Mouse (Mus musculus): Measurements from ENCODE around the gene Zfp335. TPM values are rescaled to one million over a fixed set of nuclear protein-coding genes. Genes with fewer than 3 reads are reported as not detected.
A peak's percentile ranks its signal among the peaks of the same experiment; 100 is the strongest.

The Zfp335 gene
- total RNA-seq, 2 experiments from 2014 or later: 20.7 to 21.7 TPM

DNA sequence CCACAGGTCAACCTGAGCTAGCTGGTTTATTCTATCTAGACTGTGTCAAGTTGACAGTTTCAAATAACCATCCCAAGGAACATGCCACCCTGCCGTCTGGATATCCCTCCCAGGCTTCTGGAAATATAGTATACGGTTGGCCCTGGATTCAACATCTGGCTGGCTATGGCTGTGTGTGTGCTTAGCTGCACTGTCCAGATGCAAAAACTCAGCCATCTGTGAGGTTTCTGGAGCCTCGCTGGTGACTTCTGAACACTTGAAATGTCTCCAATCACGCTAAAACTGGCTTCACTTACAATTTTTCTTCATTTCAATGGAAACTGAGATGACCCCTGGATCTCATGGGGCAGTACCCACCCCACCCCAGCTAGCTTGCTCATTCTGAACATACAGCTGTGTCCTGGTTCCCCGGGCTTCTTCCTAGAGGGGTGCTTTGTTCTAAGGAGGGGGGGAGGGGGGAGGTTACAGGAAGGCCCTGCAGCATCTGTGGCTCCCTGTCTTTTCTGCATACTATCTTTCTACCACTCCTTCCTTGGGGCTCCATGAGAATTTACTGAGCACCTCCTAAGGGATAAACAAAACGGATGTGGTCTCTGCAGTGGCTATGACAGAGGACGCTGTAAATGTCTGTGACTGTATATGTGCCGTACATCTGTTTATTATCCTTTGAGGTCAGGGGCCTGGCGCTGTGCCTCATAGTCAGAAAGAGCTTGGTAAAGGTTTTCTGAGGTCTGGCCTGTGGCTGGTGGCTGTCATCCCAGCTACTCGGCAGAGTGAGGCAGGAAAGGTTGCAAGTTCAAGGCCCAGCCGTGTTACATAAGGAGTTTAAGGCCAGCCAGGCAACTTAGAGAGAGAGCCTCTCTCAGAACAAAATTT lies 19.4 kb upstream of the Zfp335 start:
- DNase-seq (ENCODE audit: low spot score in 2 of 2): no peak

DNA sequence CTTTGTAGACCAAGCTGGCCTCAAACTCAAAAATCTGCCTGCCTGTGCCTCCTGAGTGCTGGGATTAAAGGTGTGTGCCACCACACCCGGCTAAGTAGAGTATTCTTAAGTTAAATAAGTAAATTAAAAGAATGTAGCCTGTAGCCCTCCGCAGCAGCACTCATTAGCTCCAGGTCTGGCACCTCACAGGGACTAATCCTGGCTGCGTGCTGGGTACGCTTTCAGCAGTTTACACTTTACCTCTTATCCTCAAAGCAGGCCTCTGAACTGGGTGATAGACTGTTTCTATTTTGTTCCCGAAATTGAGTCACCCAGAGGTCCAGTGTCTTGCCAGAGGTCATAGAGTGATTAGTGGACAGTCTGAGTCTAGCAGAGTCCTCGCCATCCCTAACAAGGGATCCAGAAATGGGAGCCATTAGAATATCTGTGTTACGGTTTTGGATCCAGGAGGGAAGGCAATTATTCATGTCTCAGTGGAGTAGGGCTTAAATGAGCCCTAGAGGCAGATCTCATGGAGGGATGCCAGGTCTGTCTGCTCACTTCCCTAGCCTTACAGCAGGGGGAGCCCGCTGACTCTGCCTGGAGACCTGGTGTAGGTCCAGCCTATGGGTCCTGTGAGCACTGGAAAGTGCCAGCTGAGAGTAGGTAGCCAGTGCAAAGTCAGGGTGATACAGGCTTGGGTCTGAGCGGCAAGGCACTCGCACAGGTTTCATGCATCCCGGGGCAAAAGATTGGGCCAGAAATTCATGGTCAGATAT lies 12.7 kb upstream of the Zfp335 start:
- peak; percentile 60 to 74 for DNase-seq (ENCODE audit: low spot score in 2 of 2)

DNA sequence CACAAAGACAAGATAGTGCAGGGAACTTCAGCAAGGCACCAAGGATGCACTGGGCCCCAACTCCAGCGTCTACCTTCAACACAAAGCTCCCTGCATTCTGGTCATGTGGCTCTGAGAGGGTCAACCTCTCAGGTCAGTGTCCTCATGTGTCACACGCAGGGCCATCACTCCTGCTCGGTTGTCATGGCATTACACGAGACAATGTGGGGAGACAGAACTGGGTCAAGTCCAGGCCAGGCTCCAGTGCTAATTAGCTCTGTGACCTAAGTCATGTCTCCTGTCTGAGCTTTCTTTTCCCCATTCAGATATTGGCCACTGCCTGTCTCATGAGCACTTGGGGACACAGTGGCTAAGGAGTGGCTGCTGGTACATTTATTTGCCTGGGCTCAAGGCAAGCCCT lies 11.7 kb upstream of the Zfp335 start:
- no peak for DNase-seq (ENCODE audit: low spot score in 2 of 2)

DNA sequence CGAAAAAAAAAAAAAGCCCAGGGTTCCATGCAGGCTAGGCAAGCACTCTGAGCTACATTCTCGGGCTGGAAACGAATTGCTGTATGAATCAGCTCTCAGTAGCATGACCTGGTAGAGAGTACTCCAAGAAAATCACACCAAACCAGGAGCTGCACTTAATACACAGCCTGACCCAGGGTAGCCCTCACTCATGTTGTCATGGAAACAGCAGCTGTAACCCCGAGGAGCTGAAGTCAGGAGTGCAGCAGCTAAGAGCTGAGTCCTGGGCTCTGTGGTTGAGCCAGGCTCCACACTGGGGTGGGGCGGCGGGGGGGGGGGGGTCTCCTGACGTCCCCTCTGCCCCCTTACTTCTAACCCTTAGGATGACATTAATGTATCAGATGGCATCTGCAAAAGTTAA lies 10.4 kb upstream of the Zfp335 start:
- DNase-seq (ENCODE audit: low spot score in 2 of 2): no peak

DNA sequence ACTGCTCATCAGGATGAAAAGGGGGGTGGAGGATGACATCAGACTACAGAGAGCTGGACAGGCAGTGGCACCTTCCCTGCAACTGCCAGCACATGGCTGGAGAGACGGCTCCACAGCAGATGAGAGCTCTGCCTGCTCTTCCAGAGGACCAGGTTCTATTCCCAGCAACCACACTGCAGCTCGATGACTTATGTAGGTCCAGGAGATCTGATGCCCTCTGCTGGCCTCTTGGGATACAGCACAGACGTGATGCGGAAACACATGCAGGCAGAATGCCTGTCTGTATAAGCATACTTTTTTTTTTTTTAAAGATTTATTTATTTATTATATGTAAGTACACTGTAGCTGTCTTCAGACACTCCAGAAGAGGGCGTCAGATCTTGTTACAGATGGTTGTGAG lies 6.8 kb upstream of the Zfp335 start:
- DNase-seq (ENCODE audit: low spot score in 2 of 2): no peak

DNA sequence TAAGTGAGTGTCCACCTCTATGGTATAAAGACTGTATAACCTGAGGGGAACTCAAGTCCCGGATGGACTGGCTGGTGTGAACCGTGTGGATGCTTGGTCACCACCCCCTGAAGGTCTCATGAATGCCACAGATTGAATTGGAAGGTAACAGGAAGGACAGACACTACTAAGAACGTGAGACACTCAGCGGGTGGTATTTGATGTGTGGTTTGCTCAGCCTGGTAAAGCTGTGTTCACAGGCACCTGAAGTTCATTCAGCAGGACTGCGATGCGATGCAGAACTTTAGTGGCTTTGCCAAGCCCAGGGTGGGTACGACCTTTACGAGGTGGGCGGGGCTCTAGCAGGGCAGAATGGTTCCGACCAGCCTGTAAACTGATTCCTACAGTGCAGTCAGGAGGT lies 5.8 kb upstream of the Zfp335 start:
- DNase-seq (ENCODE audit: low spot score in 2 of 2): no peak

DNA sequence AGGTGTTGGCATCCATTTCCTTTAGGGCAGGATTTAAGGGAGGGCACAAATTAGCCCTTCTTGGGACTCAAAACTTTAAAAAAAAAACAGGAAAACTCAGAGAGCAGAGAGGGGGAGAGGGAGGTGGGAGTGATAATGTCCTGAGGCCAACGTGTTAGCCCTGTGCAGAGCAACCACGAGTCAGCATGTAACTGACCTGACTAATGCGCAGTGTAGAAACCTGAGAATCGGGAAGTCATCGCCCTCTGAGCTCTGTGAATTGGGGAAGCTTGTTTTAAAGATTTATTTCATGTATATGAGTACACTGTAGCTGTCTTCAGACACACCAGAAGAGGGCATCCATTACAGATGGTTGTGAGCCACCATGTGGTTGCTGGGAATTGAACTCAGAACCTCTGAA lies 5.3 kb upstream of the Zfp335 start:
- no peak for DNase-seq (ENCODE audit: low spot score in 2 of 2)

DNA sequence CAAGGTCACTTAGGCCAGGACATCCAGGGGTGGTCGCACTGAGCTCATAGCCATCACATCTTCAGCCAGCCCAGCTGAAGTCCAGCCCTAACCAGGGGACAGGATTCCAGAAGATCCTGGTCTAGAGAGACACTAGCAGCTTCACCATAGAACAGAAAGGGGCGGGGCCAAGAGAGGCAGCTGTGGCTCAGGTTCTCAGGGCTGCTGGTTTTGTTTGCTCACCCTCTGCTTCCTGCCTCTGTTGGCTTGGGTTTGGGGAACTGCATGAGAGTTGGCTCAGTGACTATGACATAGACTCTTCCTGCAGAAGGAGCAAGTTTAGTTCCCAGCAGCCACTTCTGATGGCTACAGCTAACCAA lies 1.9 kb upstream of the Zfp335 start:
- no peak for DNase-seq (ENCODE audit: low spot score in 2 of 2)

DNA sequence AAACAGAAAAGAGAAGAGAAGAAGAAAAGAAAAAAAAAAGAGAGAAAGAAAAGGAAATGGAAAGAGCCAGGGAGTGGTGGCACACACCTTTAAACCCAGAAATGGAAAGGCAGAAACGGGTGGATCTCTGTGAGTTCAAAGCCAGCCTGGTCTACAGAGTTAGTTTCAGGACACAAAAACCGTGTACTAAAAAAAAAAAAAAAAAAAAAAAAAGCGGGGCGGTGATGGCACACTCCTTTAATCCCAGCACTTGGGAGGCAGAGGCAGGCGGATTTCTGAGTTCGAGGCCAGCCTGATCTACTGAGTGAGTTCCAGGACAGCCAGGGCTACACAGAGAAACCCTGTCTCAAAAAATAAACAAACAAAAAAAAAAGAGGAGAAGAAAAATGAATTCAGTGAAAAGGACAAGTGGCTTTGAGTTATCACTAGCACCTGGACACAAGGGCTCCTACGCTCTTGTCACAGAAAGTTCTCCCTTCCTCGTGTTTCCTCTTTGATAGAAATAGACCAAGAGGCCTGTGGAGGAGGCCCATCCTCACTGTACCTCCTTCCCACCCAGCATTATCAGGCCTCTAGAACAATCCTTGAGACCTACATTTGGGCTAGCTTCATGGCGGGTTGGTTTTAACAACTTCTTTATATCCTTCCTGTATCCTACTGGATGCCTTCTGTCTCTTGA lies 1.3 kb upstream of the Zfp335 start:
- DNase-seq (ENCODE audit: low spot score in 2 of 2): no peak

DNA sequence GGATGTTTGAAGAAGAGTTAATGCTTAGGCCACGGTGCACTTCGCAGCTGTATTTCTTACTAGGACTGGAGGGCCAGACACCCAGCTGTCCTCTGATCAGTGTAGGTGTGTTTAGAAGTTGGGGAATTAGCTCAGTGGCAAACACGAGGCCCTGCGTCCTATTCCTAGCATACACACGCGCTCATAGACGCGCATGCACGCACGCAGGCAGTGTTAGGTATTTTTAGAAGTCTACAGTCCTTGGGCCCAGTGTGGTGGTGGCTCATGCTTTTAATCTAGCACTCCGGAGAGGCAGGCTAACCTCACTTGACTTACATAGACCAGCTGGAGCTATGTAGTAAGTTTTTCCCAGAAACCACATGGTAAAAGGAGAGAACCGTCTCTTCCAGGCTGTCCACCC lies 594 bp upstream of the Zfp335 start:
- no peak for DNase-seq (ENCODE audit: low spot score in 2 of 2)

DNA sequence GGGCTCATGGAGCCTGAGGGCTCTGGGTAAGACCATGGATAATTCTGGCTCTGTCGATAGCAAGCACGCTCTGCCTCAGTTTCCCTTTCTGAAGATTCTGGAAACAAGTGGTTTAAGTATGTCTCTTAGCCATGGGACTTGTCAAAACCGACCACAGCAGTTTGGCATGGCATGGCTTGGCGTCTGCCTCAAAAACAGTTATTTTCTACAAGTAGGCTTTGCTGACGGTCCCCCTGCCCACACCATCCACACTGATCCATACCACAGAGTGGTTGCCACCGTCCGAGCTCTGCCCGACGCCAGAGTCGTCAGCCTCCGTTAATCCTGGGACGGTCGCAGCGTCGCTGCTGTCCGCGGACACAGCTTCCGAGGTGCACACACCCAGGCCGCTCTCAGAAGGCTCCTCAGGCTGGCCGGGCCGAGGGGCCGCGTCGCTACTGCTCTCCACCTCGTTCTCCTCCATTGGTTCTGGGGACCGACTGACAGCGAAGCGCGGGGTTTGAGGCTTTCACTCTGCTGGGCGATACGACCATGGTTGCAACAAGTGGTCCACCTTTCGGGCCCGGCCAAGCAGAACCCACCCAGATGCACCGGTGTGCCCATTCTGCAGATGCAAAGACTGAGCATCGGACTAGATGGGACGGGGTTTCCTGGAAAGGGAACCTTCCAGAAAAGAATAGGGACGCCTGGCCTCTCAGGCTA lies 1.0 kb downstream of the Zfp335 start:
- DNase-seq (ENCODE audit: low spot score in 2 of 2): no peak

DNA sequence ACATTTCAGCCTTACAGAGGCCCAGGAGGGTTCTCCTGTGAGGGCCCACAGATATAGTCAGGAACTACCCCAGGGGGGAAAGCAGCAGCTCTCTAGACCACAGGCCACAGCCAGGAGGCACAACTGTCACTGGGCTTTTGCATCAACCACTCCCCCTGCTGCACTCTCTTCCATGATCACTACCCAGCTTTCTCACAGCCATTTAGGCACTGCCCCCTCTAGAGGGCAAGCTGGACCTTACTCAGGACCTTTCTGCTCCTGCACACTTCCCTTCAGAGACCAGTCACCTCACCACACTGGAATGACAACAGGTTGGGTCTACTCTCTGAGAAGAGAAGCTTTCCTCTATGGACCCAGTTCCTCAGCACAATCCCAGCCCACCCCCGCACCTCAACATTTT lies 2.0 kb downstream of the Zfp335 start:
- no peak for DNase-seq (ENCODE audit: low spot score in 2 of 2)

DNA sequence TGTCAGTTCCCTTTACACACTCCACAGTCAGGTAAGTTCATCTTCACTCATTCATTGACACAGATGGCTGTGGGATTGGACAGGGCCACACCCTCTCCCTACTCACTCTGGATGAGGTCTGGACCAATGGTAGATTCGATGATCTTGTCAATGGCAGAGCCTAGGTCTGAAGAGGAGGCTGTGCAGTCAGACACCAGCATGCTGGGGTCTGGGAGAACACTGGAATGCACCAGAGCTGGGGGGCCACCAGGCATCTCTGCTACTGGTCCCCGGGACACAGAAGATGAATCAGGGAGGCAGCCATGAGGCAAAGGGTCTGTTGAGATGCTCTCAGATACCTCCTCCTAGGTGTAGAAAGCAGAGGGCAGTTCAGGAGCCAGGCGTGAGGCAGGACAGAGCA lies 2.5 kb downstream of the Zfp335 start:
- no peak for DNase-seq (ENCODE audit: low spot score in 2 of 2)

DNA sequence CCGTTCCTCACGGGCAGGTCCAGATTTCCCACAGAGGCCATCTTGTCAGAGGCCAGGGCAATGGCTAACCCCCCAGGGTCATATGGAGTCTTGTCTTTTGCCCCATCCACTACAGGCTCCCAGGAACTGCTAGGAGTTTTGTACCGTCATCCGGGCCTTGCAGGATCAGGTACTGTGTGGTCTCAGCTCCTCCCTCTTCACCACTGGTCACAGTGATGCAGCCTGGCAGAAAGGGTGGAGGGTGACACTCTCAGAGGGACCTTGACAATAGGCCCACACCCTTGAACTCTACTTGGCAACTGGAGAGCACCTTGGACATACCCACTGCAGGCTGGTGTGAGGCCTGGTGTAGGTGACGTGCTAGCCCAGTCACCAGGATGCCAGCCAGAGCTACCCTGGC lies 3.5 kb downstream of the Zfp335 start:
- DNase-seq (ENCODE audit: low spot score in 2 of 2): no peak

DNA sequence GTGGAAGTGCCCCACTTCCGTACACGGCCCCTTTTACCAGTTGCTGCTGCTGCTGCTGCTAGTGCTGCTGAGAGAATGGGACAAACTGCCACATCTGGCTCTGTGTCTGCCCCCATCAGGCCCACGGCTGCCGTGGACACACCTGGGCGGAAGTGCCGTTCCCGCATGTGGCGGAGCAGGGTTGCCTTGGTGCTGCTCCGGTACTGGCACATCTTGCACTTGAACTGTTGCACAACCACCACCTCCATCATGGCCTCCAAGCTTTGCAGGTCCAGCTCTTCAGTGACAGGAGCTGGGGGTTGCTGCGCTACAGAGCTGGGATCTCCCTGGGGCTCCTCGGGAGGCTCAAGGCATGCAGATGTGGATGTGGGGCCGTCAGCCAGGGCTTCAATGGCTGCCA lies 4.0 kb downstream of the Zfp335 start:
- no peak for DNase-seq (ENCODE audit: low spot score in 2 of 2)

DNA sequence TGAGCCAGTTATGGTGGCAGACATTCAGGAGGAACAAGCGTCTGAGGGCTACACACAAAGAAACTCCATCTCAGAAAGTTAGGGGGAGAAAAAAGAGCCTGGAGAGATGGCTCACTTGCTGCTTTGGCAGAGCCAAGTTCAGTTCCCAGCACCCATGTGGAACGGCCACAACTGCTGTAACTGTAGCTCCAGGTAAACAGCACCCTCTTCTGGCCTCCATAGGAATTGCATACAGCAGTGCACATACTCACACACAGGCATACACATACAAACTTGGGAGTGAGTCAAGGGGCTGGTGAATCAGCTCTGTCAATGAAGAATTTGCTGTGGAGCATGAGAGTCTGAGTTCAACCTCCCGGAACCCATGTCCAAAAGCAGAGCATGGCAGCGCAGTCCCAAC lies 5.5 kb downstream of the Zfp335 start:
- DNase-seq (ENCODE audit: low spot score in 2 of 2): no peak

DNA sequence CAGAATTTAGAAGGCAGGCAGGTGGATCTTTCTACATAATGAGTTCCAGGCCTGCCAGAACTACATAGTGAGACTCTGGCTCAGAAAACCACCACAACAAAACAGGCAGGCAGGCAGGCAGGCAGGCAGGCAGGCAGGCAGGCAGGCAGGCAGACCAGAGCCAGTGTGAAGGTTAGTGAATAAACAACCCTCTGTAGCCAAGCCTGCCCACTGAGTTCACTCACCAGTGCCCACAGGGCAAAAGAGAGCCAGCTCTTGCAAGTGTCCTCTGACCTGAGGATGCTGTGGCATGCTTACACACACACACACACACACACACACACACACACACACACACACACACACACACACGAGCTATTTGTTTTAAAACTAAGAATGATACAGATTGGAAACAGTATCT lies 8.1 kb downstream of the Zfp335 start:
- DNase-seq (ENCODE audit: low spot score in 2 of 2): no peak

DNA sequence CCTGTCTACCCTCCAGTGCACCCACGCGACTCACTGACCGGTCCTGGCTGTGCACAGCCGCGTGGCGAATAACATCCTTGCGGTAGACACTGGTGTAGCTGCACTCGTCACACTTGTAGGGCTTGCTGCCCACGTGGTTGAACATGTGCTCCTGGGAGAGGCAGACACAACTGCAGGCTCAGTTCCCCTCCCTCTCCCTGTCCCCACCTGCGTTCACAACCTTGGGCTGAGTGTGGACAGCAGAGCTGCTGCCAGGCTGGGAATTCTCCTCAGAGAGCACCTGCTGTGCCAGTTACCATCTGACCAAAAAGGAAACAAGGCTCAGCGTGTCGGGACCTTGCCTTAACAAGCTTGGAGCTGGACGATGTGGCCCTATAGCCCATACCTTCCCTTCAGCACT lies 10.2 kb downstream of the Zfp335 start:
- DNase-seq (ENCODE audit: low spot score in 2 of 2): no peak

DNA sequence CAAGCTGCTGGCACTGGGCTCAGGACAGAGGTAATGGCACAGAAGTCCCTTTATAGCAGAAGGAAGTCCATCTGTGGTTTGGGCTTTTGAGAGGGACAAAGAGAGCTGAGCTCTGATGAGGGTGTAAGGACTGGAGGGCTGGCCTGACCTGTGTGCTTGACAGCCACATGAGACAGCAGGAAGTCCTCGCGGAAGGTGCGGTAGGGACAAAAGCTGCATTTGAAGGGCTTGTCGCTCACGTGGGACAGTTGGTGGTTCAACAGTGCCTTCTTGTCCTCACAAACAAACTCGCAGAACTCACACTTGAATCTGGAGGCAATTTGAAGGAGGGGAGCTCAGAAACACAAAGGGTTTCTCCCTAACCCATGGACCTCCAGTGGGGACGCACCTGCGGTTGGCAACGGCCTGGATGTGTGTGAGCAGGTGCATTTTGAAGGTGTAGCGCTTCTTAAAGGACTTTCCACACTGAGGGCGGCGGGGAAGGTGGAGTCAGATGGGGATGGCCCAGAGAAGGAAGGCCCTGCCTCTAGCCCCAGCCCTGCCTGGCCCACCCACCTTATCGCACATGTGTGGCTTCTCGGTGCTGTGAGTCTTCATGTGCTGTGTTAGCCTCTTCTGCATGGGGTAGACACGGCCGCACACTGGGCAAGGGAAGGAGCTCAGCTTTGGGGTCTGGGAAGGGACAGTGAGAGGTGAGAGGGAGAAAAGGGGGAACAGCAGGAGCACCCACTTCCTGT lies 11.7 kb downstream of the Zfp335 start:
- no peak for DNase-seq (ENCODE audit: low spot score in 2 of 2)

DNA sequence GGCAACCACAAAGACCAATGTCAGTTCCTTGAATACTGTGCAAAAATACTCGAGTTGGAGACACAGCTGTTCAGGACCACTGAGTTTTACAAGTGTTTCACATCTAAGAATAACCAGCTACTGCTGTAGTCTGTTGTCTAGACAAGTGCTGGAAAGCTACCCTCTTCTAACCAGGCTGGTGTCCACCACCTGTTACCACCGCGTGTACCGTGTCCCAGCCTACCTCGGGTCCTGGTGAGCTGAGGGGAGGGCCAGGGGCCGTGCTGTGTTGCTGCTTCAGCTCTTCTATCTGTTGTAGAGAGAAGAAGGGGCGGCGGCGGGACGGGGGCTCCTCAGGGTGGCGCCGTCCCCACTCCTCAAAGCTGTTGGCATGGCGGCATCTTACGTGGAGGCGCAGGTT lies 12.5 kb downstream of the Zfp335 start:
- DNase-seq (ENCODE audit: low spot score in 2 of 2): no peak

DNA sequence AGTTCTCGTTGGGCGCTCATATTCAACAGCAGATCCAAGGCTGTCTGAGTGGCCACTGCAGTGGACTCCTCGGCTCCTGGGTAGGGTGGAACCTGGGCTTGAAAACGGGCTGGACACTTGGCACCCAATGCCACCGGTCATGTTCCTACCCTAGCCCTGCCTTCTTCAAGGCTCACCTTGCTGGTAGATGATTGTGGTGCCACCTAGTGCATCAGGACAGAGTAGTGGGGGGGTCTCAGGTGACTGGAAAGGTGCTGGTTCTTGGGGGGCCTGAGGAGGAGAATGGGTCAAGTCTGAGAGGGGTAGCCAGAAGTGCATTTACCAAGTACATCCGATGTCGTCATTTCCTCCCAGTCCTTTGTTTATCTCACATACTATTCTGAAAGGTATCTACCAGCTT lies 13.5 kb downstream of the Zfp335 start:
- no peak for DNase-seq (ENCODE audit: low spot score in 2 of 2)

Data from adrenal gland, postnatal 4 days (tissue).